ENCODE assay signal across 12 mouse cellular contexts in genomic region chr17:35514756-35515155, GRCm38 (mm10). TPM values are rescaled to one million over a fixed set of nuclear protein-coding genes. Genes with fewer than 3 reads are reported as not detected.
DNase-seq lines count a peak whose midpoint lies in the region; ATAC-seq lines count a peak whose summit lies in the region.
"Had no signal": no experiment of that assay in that cellular context is flagged by ENCODE, and none has a peak within 500 bp of the region (broad histone marks: within the 10 kb centered on the region; RNA-seq: fewer than 3 reads in every experiment).

No protein-coding gene starts in this region.

- DNase-seq in kidney, postnatal 4 days, result no peak
- no peak for DNase-seq in embryonic facial prominence, embryonic 11.5 days (ENCODE audit: low spot score)
- no peak for DNase-seq in layer of hippocampus, adult 9-11 months
- DNase-seq in spleen, postnatal 4 days (ENCODE audit: low spot score in 2 of 2), result no peak
- DNase-seq: cerebellum, adult 11 months had no signal

- H3K27me3 ChIP-seq in kidney, embryonic 15.5 days, result no peaks in the 10 kb centered on the region
- H3K27me3 ChIP-seq in embryonic facial prominence, embryonic 11.5 days (ENCODE audit: control insufficient read depth, insufficient read depth, low read length), result no peaks in the 10 kb centered on the region
- no peaks in the 10 kb centered on the region for H3K27me3 ChIP-seq in intestine, embryonic 15.5 days (replicated peaks)
- no peaks in the 10 kb centered on the region for H3K27me3 ChIP-seq in neural tube, embryonic 12.5 days (replicated peaks)
- H3K27me3 ChIP-seq: Patski had no signal

- peak overlapping the region; percentile 68 for H3K4me3 ChIP-seq in kidney, embryonic 15.5 days (replicated peaks)
- H3K4me3 ChIP-seq in embryonic facial prominence, embryonic 11.5 days (ENCODE audit: low read depth, low read length), result no peak overlapping the region
- H3K4me3 ChIP-seq in intestine, embryonic 15.5 days (replicated peaks), result peak overlapping the region; percentile 58; the same call in 1 of the 2 replicates
- H3K4me3 ChIP-seq in neural tube, embryonic 12.5 days, result no peak overlapping the region

- peak overlapping the region; percentile 88 for H3K4me2 ChIP-seq in kidney, embryonic 15.5 days
- peak overlapping the region; percentile 82; the same call in 1 of the 2 replicates for H3K4me2 ChIP-seq in embryonic facial prominence, embryonic 11.5 days (ENCODE audit: low read depth, low read length)
- H3K4me2 ChIP-seq in intestine, embryonic 15.5 days (replicated peaks), result peak overlapping the region; percentile 87
- peak overlapping the region; percentile 89 for H3K4me2 ChIP-seq in neural tube, embryonic 12.5 days (replicated peaks)

- peak overlapping the region; percentile 62; the same call in 1 of the 2 replicates for H3K9ac ChIP-seq in kidney, embryonic 15.5 days
- H3K9ac ChIP-seq in embryonic facial prominence, embryonic 11.5 days (replicated peaks; ENCODE audit: low read length), result no peak overlapping the region; the same call in 1 of the 2 replicates
- peak overlapping the region; percentile 64 for H3K9ac ChIP-seq in intestine, embryonic 15.5 days
- 0 out of 2 replicates have a peak overlapping the region, but pooled peaks have one; percentile 22 for H3K9ac ChIP-seq in neural tube, embryonic 12.5 days

- H3K4me1 ChIP-seq in kidney, embryonic 15.5 days, result peaks cover 34% of the 10 kb centered on the region
- H3K4me1 ChIP-seq in embryonic facial prominence, embryonic 11.5 days (ENCODE audit: control insufficient read depth, insufficient read depth, low read length), result peaks cover 9% of the 10 kb centered on the region
- H3K4me1 ChIP-seq in intestine, embryonic 15.5 days (replicated peaks), result peaks cover 21% of the 10 kb centered on the region
- H3K4me1 ChIP-seq in neural tube, embryonic 12.5 days, result peaks cover 36% of the 10 kb centered on the region

- H3K9me3 ChIP-seq in kidney, embryonic 15.5 days (replicated peaks), result no peaks in the 10 kb centered on the region
- no peaks in the 10 kb centered on the region for H3K9me3 ChIP-seq in embryonic facial prominence, embryonic 11.5 days (replicated peaks; ENCODE audit: control insufficient read depth, low read length)
- H3K9me3 ChIP-seq in intestine, embryonic 15.5 days, result no peaks in the 10 kb centered on the region
- H3K9me3 ChIP-seq in neural tube, embryonic 12.5 days, result no peaks in the 10 kb centered on the region

- no peak for ATAC-seq in kidney, embryonic 15.5 days (replicated peaks; ENCODE audit: low FRiP score)
- ATAC-seq in embryonic facial prominence, embryonic 11.5 days (replicated peaks; ENCODE audit: insufficient number of reproducible peaks, low FRiP score, low TSS enrichment, low read depth), result no peak
- ATAC-seq in intestine, embryonic 15.5 days, result no peak
- ATAC-seq in neural tube, embryonic 12.5 days (ENCODE audit: low FRiP score, low read depth), result no peak
- ATAC-seq in megakaryocyte progenitor cell, adult 5-6 weeks (replicated peaks; ENCODE audit: poor library complexity), result no peak
- ATAC-seq: Patski had no signal

- 40% methylated on average over 6 of the region's 6 CpGs for WGBS in kidney, embryonic 15.5 days
- 38% methylated on average over 6 of the region's 6 CpGs for WGBS in embryonic facial prominence, embryonic 11.5 days
- 49% methylated on average over 6 of the region's 6 CpGs for WGBS in intestine, embryonic 15.5 days
- WGBS in neural tube, embryonic 12.5 days, result 49% methylated on average over 6 of the region's 6 CpGs

- H3K27ac ChIP-seq in kidney, embryonic 15.5 days, result no peak overlapping the region
- H3K27ac ChIP-seq in embryonic facial prominence, embryonic 11.5 days (replicated peaks; ENCODE audit: low read depth, low read length), result no peak overlapping the region
- H3K27ac ChIP-seq in intestine, embryonic 15.5 days, result no peak overlapping the region
- H3K27ac ChIP-seq in neural tube, embryonic 12.5 days, result no peak overlapping the region

- H3K36me3 ChIP-seq in kidney, embryonic 15.5 days, result peaks cover 15% of the 10 kb centered on the region
- no peaks in the 10 kb centered on the region; the same call in 1 of the 2 replicates for H3K36me3 ChIP-seq in embryonic facial prominence, embryonic 11.5 days (replicated peaks; ENCODE audit: control insufficient read depth, insufficient read depth, low read depth, low read length)
- no peaks in the 10 kb centered on the region for H3K36me3 ChIP-seq in intestine, embryonic 15.5 days
- no peaks in the 10 kb centered on the region for H3K36me3 ChIP-seq in neural tube, embryonic 12.5 days

RNA-seq across cellular contexts. Expression of gene Tcf19, which starts 1.9 kb away (rescaled TPM):
- 69.5 and 71.7 TPM in 2 replicates for polyA plus RNA-seq in kidney, embryonic 15.5 days (2015; fragmentation: Nextera tagmentation; extraction: Ambion mirVana)
- polyA plus RNA-seq in embryonic facial prominence, embryonic 11.5 days (2014; fragmentation: Nextera tagmentation; extraction: Ambion mirVana), result 59.0 and 62.2 TPM in 2 replicates
- polyA plus RNA-seq in intestine, embryonic 15.5 days (2015; fragmentation: Nextera tagmentation; extraction: Ambion mirVana), result 63.6 and 66.4 TPM in 2 replicates
- polyA plus RNA-seq in neural tube, embryonic 12.5 days (2016; fragmentation: Nextera tagmentation; extraction: Ambion mirVana), result 34.1 and 35.1 TPM in 2 replicates
- total RNA-seq in megakaryocyte progenitor cell, adult 5-6 weeks (2015), result 23.3 and 23.8 TPM in 2 replicates
- total RNA-seq in megakaryocyte progenitor cell, adult 5-6 weeks (2017), result 8.5 and 8.7 TPM in 2 replicates

RNA-seq across cellular contexts. Expression of gene Cchcr1, which starts 2.1 kb away (rescaled TPM):
- polyA plus RNA-seq in kidney, embryonic 15.5 days (2015; fragmentation: Nextera tagmentation; extraction: Ambion mirVana), result 19.9 and 21.7 TPM in 2 replicates
- polyA plus RNA-seq in embryonic facial prominence, embryonic 11.5 days (2014; fragmentation: Nextera tagmentation; extraction: Ambion mirVana), result 11.4 and 11.8 TPM in 2 replicates
- 15.4 and 15.8 TPM in 2 replicates for polyA plus RNA-seq in intestine, embryonic 15.5 days (2015; fragmentation: Nextera tagmentation; extraction: Ambion mirVana)
- 12.9 and 13.1 TPM in 2 replicates for polyA plus RNA-seq in neural tube, embryonic 12.5 days (2016; fragmentation: Nextera tagmentation; extraction: Ambion mirVana)
- 1.1 and 1.9 TPM in 2 replicates for total RNA-seq in megakaryocyte progenitor cell, adult 5-6 weeks (2015)
- 4.0 and 5.6 TPM in 2 replicates for total RNA-seq in megakaryocyte progenitor cell, adult 5-6 weeks (2017)

RNA-seq across cellular contexts. Expression of gene Pou5f1, which starts 8.9 kb away (rescaled TPM):
- 0.13 TPM in 1 of 2 replicates, not detected in the other for polyA plus RNA-seq in kidney, embryonic 15.5 days (2015; fragmentation: Nextera tagmentation; extraction: Ambion mirVana)
- polyA plus RNA-seq in embryonic facial prominence, embryonic 11.5 days (2014; fragmentation: Nextera tagmentation; extraction: Ambion mirVana), result 0.15 TPM in 1 of 2 replicates, not detected in the other
- polyA plus RNA-seq in intestine, embryonic 15.5 days (2015; fragmentation: Nextera tagmentation; extraction: Ambion mirVana), result not detected in 2 replicates
- polyA plus RNA-seq in neural tube, embryonic 12.5 days (2016; fragmentation: Nextera tagmentation; extraction: Ambion mirVana), result not detected in 2 replicates
- total RNA-seq in megakaryocyte progenitor cell, adult 5-6 weeks (2015), result 0.34 and 0.39 TPM in 2 replicates
- 0.64 TPM in 1 of 2 replicates, not detected in the other for total RNA-seq in megakaryocyte progenitor cell, adult 5-6 weeks (2017)
- total RNA-seq: heart, adult 8-10 months; left cerebral cortex, postnatal 25 days had no signal
- polyA plus RNA-seq: Patski had no signal

RNA-seq across cellular contexts. Expression of gene Psors1c2, which starts 18.2 kb away (rescaled TPM):
- polyA plus RNA-seq in kidney, embryonic 15.5 days (2015; fragmentation: Nextera tagmentation; extraction: Ambion mirVana), result 0.94 and 1.5 TPM in 2 replicates
- 0.60 and 1.0 TPM in 2 replicates for polyA plus RNA-seq in embryonic facial prominence, embryonic 11.5 days (2014; fragmentation: Nextera tagmentation; extraction: Ambion mirVana)
- polyA plus RNA-seq in intestine, embryonic 15.5 days (2015; fragmentation: Nextera tagmentation; extraction: Ambion mirVana), result 0.40 and 0.80 TPM in 2 replicates
- polyA plus RNA-seq in neural tube, embryonic 12.5 days (2016; fragmentation: Nextera tagmentation; extraction: Ambion mirVana), result 0.91 and 1.4 TPM in 2 replicates
- not detected in 2 replicates for total RNA-seq in megakaryocyte progenitor cell, adult 5-6 weeks (2015)
- total RNA-seq in megakaryocyte progenitor cell, adult 5-6 weeks (2017), result not detected in 2 replicates
- total RNA-seq: heart, adult 8-10 months had no signal

RNA-seq across cellular contexts. Expression of gene Cdsn, which starts 37.2 kb away (rescaled TPM):
- 0.23 TPM in 1 of 2 replicates, not detected in the other for polyA plus RNA-seq in kidney, embryonic 15.5 days (2015; fragmentation: Nextera tagmentation; extraction: Ambion mirVana)
- not detected in 2 replicates for polyA plus RNA-seq in embryonic facial prominence, embryonic 11.5 days (2014; fragmentation: Nextera tagmentation; extraction: Ambion mirVana)
- polyA plus RNA-seq in intestine, embryonic 15.5 days (2015; fragmentation: Nextera tagmentation; extraction: Ambion mirVana), result 0.05 TPM in 1 of 2 replicates, not detected in the other
- polyA plus RNA-seq in neural tube, embryonic 12.5 days (2016; fragmentation: Nextera tagmentation; extraction: Ambion mirVana), result not detected in 2 replicates
- not detected in 2 replicates for total RNA-seq in megakaryocyte progenitor cell, adult 5-6 weeks (2015)
- not detected in 2 replicates for total RNA-seq in megakaryocyte progenitor cell, adult 5-6 weeks (2017)

Comparison
In these comparisons a context has a peak if more than half of its experiments do, and no peak if none do; other contexts are left out.
1. H3K4me3 ChIP-seq: peak in kidney, embryonic 15.5 days (single experiment) and intestine, embryonic 15.5 days (single experiment); none in embryonic facial prominence, embryonic 11.5 days (single experiment) and neural tube, embryonic 12.5 days (single experiment).
2. Peak in every context shown above with its lines, with median percentiles within 50 percentile points of each other: H3K4me2 ChIP-seq.